Mouse (Mus musculus) thymus, adult 18-20 months (tissue): ENCODE measurements around the gene Defb45.

Experiments used
- DNase-seq, 2 experiments: peaks; one replicate each; pipeline ENCODE4 v3.0.0; 2022; ENCODE audit warnings: mixed read lengths in 2 of 2

The Defb45 gene

GRCm38 (mm10) chr2:152599299-152599698 lies at the start of gene Defb45:
Gene Defb45, minus strand, starts transcription at chr2:152599399.
- DNase-seq, result no peak

GRCm38 (mm10) chr2:152639406-152640113 lies 40.4 kb upstream of the Defb45 start:
- DNase-seq, result no peak

GRCm38 (mm10) chr2:152638865-152639264 lies 39.7 kb upstream of the Defb45 start:
- no peak for DNase-seq

- DNase-seq, result no peak
Measured at GRCm38 (mm10) chr2:152637381-152637780, 38.2 kb upstream of the Defb45 start.

- no peak for DNase-seq
Measured at GRCm38 (mm10) chr2:152637006-152637322, 37.8 kb upstream of the Defb45 start.

GRCm38 (mm10) chr2:152636246-152637005 lies 37.2 kb upstream of the Defb45 start:
- no peak for DNase-seq

GRCm38 (mm10) chr2:152634311-152634710 lies 35.1 kb upstream of the Defb45 start:
- no peak for DNase-seq

- no peak for DNase-seq
Measured at GRCm38 (mm10) chr2:152633334-152633733, 34.1 kb upstream of the Defb45 start.

GRCm38 (mm10) chr2:152629904-152630303 lies 30.7 kb upstream of the Defb45 start:
- DNase-seq, result no peak

GRCm38 (mm10) chr2:152629239-152629638 lies 30.0 kb upstream of the Defb45 start:
- no peak for DNase-seq

- DNase-seq, result no peak
Measured at GRCm38 (mm10) chr2:152628066-152628465, 28.9 kb upstream of the Defb45 start.

GRCm38 (mm10) chr2:152626774-152627591 lies 27.8 kb upstream of the Defb45 start, which contains the start of gene Rem1:
Gene Rem1, plus strand, starts transcription at chr2:152626951.
- DNase-seq, result no peak

- DNase-seq, result no peak
Measured at GRCm38 (mm10) chr2:152625256-152625655, 26.1 kb upstream of the Defb45 start.

- DNase-seq, result no peak
Measured at GRCm38 (mm10) chr2:152624566-152624965, 25.4 kb upstream of the Defb45 start.

GRCm38 (mm10) chr2:152622953-152623352 lies 23.8 kb upstream of the Defb45 start, which contains the start of gene Defb25:
Gene Defb25, minus strand, starts transcription at chr2:152623053.
- DNase-seq, result no peak

GRCm38 (mm10) chr2:152622151-152622550 lies 23.0 kb upstream of the Defb45 start:
- DNase-seq, result no peak

GRCm38 (mm10) chr2:152620367-152621134 lies 21.4 kb upstream of the Defb45 start:
- no peak for DNase-seq

- no peak for DNase-seq
Measured at GRCm38 (mm10) chr2:152617374-152617773, 18.2 kb upstream of the Defb45 start.

GRCm38 (mm10) chr2:152616470-152616869 lies 17.3 kb upstream of the Defb45 start:
- DNase-seq, result no peak

- DNase-seq, result no peak
Measured at GRCm38 (mm10) chr2:152615563-152615962, 16.4 kb upstream of the Defb45 start.

- DNase-seq, result no peak
Measured at GRCm38 (mm10) chr2:152612193-152612592, 13.0 kb upstream of the Defb45 start.

- DNase-seq, result no peak
Measured at GRCm38 (mm10) chr2:152608719-152609118, 9.5 kb upstream of the Defb45 start.

- no peak for DNase-seq
Measured at GRCm38 (mm10) chr2:152607746-152608145, 8.5 kb upstream of the Defb45 start.
